Mouse (Mus musculus) lung, embryonic 15.5 days (tissue): ENCODE results near the gene Brd4. TPM values are rescaled to one million over a fixed set of nuclear protein-coding genes. Genes with fewer than 3 reads are reported as not detected.

Experiments
- ATAC-seq: fragments of 200-750 bp; cut with Nextera tagmentation; 2 replicates; pipeline ENCODE4 v1.8.0; 2017; ENCODE audit warnings: moderate number of reproducible peaks, borderline replicate concordance; ENCODE audit not compliant: low FRiP score, low TSS enrichment; ENCODE audit errors: extremely low read depth
- H3K27ac ChIP-seq: fragments of 300-500 bp; sonication (generic); 2 replicates; pipeline ENCODE4 v1.5.1; 2015; ENCODE audit warnings: moderate library complexity, mild to moderate bottlenecking, inconsistent platforms
- H3K27me3 ChIP-seq: fragments of 300-500 bp; sonication (generic); 2 replicates; pipeline ENCODE4 v1.6.1; 2015; ENCODE audit warnings: inconsistent platforms
- H3K36me3 ChIP-seq: fragments of 300-500 bp; sonication (generic); 2 replicates; pipeline ENCODE4 v1.6.1; 2015; ENCODE audit warnings: inconsistent platforms
- H3K4me1 ChIP-seq: fragments of 300-500 bp; sonication (generic); 2 replicates; pipeline ENCODE4 v1.6.1; 2015; ENCODE audit warnings: inconsistent platforms
- H3K4me2 ChIP-seq: fragments of 300-500 bp; sonication (generic); 2 replicates; pipeline ENCODE4 v1.6.1; 2015; ENCODE audit warnings: inconsistent platforms, mild to moderate bottlenecking, moderate library complexity
- H3K4me3 ChIP-seq: fragments of 300-500 bp; sonication (generic); 2 replicates; pipeline ENCODE4 v1.5.1; 2015; ENCODE audit warnings: mild to moderate bottlenecking, inconsistent platforms
- H3K9ac ChIP-seq: fragments of 300-500 bp; sonication (generic); 2 replicates; pipeline ENCODE4 v1.6.1; 2015; ENCODE audit warnings: inconsistent platforms
- H3K9me3 ChIP-seq: fragments of 300-500 bp; sonication (generic); 2 replicates; pipeline ENCODE4 v1.6.1; 2016; ENCODE audit warnings: inconsistent platforms
- WGBS: fragments of 180-500 bp; shearing (Covaris S2); methylation state at CpG from one replicate; pipeline ENCODE4 v1.1.7; 2015; 5-methylcytosine and 5-hydroxymethylcytosine counted together
- polyA plus RNA-seq: library from polyadenylated mRNA; unstranded; fragments of >200 nt; fragmentation: Nextera tagmentation; extraction: Ambion mirVana; gene quantifications from 2 replicates; pipeline ENCODE4 v1.2.1, GENCODE M21; 2015

Brd4 gene
- polyA plus RNA-seq, 1 experiment from 2014 or later, result 80.0 TPM

GRCm38 (mm10) chr17:32189850-32190249 is 94.7 kb downstream of the Brd4 start:
- Histone ChIP-seq H3K9ac (no peak overlapping the region), H3K27ac (no peak overlapping the region), H3K36me3 (no peaks in the 10 kb centered on the region), H3K27me3 (peaks cover 15% of the 10 kb centered on the region), H3K4me1 (peaks cover 20% of the 10 kb centered on the region), H3K4me2 (peak overlapping the region; percentile 77), H3K9me3 (no peaks in the 10 kb centered on the region), H3K4me3 (peak overlapping the region; percentile 33)
- 10% methylated on average over 5 of the region's 5 CpGs for WGBS
- peak; percentile 24; the same call in 1 of the 2 replicates for ATAC-seq

GRCm38 (mm10) chr17:32188863-32189636 is 95.5 kb downstream of the Brd4 start, which contains the start of gene Ephx3:
TSS of gene Ephx3 (minus strand) at chr17:32189549.
- Histone ChIP-seq H3K36me3 (no peaks in the 10 kb centered on the region), H3K27ac (no peak within 1 kb of the TSS), H3K27me3 (peaks cover 15% of the 10 kb centered on the region), H3K9ac (peak within 1 kb of the TSS; percentile 17; the same call in 1 of the 2 replicates), H3K4me1 (peaks cover 20% of the 10 kb centered on the region), H3K4me2 (peak within 1 kb of the TSS; percentile 77), H3K4me3 (peak within 1 kb of the TSS; percentile 33), H3K9me3 (no peaks in the 10 kb centered on the region)
- 5% methylated on average over 42 of the region's 42 CpGs for WGBS
- ATAC-seq, result peak; percentile 53; the same call in 1 of the 2 replicates

- no peak for ATAC-seq
- H3K4me3 ChIP-seq, result no peak overlapping the region
- no peaks in the 10 kb centered on the region for H3K27me3 ChIP-seq
- no peaks in the 10 kb centered on the region for H3K36me3 ChIP-seq
- H3K9ac ChIP-seq, result no peak overlapping the region
- no peak overlapping the region for H3K4me2 ChIP-seq
- H3K4me1 ChIP-seq, result peaks cover 12% of the 10 kb centered on the region
- H3K9me3 ChIP-seq, result no peaks in the 10 kb centered on the region
- H3K27ac ChIP-seq, result no peak overlapping the region
- WGBS, result 38% methylated on average over 8 of the region's 8 CpGs
These were observed 101.5 kb downstream of the Brd4 start for GRCm38 (mm10) chr17:32183017-32183416.

- Histone ChIP-seq H3K9me3 (no peaks in the 10 kb centered on the region), H3K27ac (0 out of 2 replicates have a peak overlapping the region, but pooled peaks have one; percentile 19), H3K4me1 (peaks cover 12% of the 10 kb centered on the region), H3K9ac (no peak overlapping the region), H3K27me3 (no peaks in the 10 kb centered on the region), H3K4me2 (no peak overlapping the region), H3K4me3 (no peak overlapping the region), H3K36me3 (no peaks in the 10 kb centered on the region)
- peak; percentile 52; the same call in 1 of the 2 replicates for ATAC-seq
- WGBS, result 24% methylated on average over 11 of the region's 11 CpGs
These were observed 104.7 kb downstream of the Brd4 start for GRCm38 (mm10) chr17:32179621-32180491.

GRCm38 (mm10) chr17:32176919-32177318 is 107.6 kb downstream of the Brd4 start:
- H3K36me3 ChIP-seq, result no peaks in the 10 kb centered on the region
- peaks cover 12% of the 10 kb centered on the region for H3K4me1 ChIP-seq
- no peak for ATAC-seq
- H3K9me3 ChIP-seq, result no peaks in the 10 kb centered on the region
- H3K27ac ChIP-seq, result no peak overlapping the region
- H3K4me2 ChIP-seq, result no peak overlapping the region
- WGBS, result 86% methylated on average over 4 of the region's 4 CpGs
- H3K27me3 ChIP-seq, result no peaks in the 10 kb centered on the region
- H3K9ac ChIP-seq, result no peak overlapping the region
- H3K4me3 ChIP-seq, result no peak overlapping the region

GRCm38 (mm10) chr17:32173166-32173565 is 111.4 kb downstream of the Brd4 start:
- H3K4me1 ChIP-seq, result 0 out of 2 replicates have a peak, but pooled peaks cover 3% of the 10 kb centered on the region
- H3K27ac ChIP-seq, result peak overlapping the region; percentile 42; the same call in 1 of the 2 replicates
- 43% methylated on average over 7 of the region's 7 CpGs for WGBS
- no peaks in the 10 kb centered on the region for H3K9me3 ChIP-seq
- no peaks in the 10 kb centered on the region for H3K36me3 ChIP-seq
- no peak overlapping the region for H3K4me2 ChIP-seq
- no peak for ATAC-seq
- H3K9ac ChIP-seq, result no peak overlapping the region
- no peaks in the 10 kb centered on the region for H3K27me3 ChIP-seq
- H3K4me3 ChIP-seq, result no peak overlapping the region

GRCm38 (mm10) chr17:32172485-32172884 is 112.0 kb downstream of the Brd4 start:
- H3K36me3 ChIP-seq, result no peaks in the 10 kb centered on the region
- H3K4me2 ChIP-seq, result no peak overlapping the region
- peak overlapping the region; percentile 42 for H3K27ac ChIP-seq
- H3K27me3 ChIP-seq, result no peaks in the 10 kb centered on the region
- H3K9ac ChIP-seq, result no peak overlapping the region
- WGBS, result 60% methylated on average over 2 of the region's 2 CpGs
- no peaks in the 10 kb centered on the region for H3K9me3 ChIP-seq
- H3K4me1 ChIP-seq, result 0 out of 2 replicates have a peak, but pooled peaks cover 3% of the 10 kb centered on the region
- H3K4me3 ChIP-seq, result no peak overlapping the region
- ATAC-seq, result no peak

GRCm38 (mm10) chr17:32169518-32170225 is 114.8 kb downstream of the Brd4 start:
- H3K27ac ChIP-seq, result no peak overlapping the region
- ATAC-seq, result no peak
- H3K9ac ChIP-seq, result no peak overlapping the region
- H3K9me3 ChIP-seq, result no peaks in the 10 kb centered on the region
- WGBS, result 57% methylated on average over 4 of the region's 4 CpGs
- no peak overlapping the region for H3K4me2 ChIP-seq
- H3K27me3 ChIP-seq, result no peaks in the 10 kb centered on the region
- H3K4me1 ChIP-seq, result peaks cover 18% of the 10 kb centered on the region
- H3K36me3 ChIP-seq, result no peaks in the 10 kb centered on the region
- H3K4me3 ChIP-seq, result no peak overlapping the region

GRCm38 (mm10) chr17:32166687-32167086 is 117.8 kb downstream of the Brd4 start, which contains the start of gene Notch3:
TSS of gene Notch3 (minus strand) at chr17:32166852.
- Histone ChIP-seq H3K27me3 (no peaks in the 10 kb centered on the region), H3K9ac (peak within 1 kb of the TSS; percentile 75), H3K4me2 (peak within 1 kb of the TSS; percentile 88), H3K4me1 (peaks cover 42% of the 10 kb centered on the region), H3K27ac (peak within 1 kb of the TSS; percentile 94), H3K4me3 (peak within 1 kb of the TSS; percentile 80), H3K9me3 (no peaks in the 10 kb centered on the region), H3K36me3 (no peaks in the 10 kb centered on the region)
- 0% methylated on average over 33 of the region's 39 CpGs for WGBS
- peak; percentile 80 for ATAC-seq

- under 1% methylated on average over 35 of the region's 43 CpGs for WGBS
- Histone ChIP-seq H3K4me3 (peak overlapping the region; percentile 80), H3K9me3 (no peaks in the 10 kb centered on the region), H3K4me1 (peaks cover 47% of the 10 kb centered on the region), H3K36me3 (no peaks in the 10 kb centered on the region), H3K27ac (peak overlapping the region; percentile 94), H3K4me2 (peak overlapping the region; percentile 88), H3K9ac (peak overlapping the region; percentile 75), H3K27me3 (no peaks in the 10 kb centered on the region)
- peak; percentile 51 for ATAC-seq
These were observed 118.5 kb downstream of the Brd4 start for GRCm38 (mm10) chr17:32165803-32166595.
